Mouse (Mus musculus) left cerebral cortex, adult 8-10 months (tissue): ENCODE data around the gene Gtf2a2. TPM values are rescaled to one million over a fixed set of nuclear protein-coding genes. Genes with fewer than 3 reads are reported as not detected.

Source experiments
- DNase-seq, 2 experiments: peaks; one replicate each; pipeline ENCODE4 v3.0.0; 2022; ENCODE audit warnings: low spot score in 2 of 2
- total RNA-seq, 4 experiments: library from RNA; stranded (reverse); gene quantifications; 2 replicates each; pipeline ENCODE4 v1.2.4; 2022

The Gtf2a2 gene
- total RNA-seq, 4 experiments from 2014 or later = 46.0 to 59.2 (median 52.4) TPM

DNA sequence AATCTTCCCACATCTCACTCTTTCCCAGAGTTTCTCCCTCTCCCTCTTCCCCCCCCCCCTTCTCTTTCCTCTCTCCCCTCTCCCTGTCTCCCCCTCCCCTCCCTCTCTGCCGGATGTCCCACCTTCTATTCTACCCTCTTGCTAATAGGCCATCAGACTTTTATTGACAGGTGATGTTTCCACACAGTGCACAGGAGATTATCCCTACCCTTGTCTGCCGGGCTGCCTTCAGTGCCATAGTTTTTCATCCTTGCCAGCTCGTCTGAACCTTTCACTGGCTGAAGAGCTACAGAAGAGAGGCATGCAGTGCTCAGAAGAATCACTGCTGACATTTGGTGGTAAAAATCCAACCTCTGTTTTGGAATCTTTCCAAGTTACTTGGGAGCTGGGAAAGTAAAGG, 41.1 kb downstream of the Gtf2a2 start:
- DNase-seq = no peak

DNA sequence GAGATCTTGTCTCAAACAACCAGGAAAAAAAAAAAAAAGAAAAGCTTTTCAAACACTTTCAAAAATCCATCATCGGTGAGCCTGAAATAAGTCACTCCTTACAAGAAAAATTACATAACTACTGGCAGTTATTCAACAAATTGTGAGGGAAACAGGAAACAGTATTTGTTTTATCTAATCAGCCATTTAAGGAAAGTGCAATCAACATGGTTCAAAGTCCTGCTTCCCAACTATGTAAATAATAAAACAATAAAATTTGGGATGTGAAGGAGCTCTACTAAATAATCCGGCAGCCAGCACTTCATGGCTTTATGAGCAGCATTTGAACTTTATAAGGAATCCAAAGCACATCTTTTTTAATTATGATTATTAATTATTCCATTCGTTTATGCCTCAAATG, 49.7 kb downstream of the Gtf2a2 start:
- DNase-seq = no peak

DNA sequence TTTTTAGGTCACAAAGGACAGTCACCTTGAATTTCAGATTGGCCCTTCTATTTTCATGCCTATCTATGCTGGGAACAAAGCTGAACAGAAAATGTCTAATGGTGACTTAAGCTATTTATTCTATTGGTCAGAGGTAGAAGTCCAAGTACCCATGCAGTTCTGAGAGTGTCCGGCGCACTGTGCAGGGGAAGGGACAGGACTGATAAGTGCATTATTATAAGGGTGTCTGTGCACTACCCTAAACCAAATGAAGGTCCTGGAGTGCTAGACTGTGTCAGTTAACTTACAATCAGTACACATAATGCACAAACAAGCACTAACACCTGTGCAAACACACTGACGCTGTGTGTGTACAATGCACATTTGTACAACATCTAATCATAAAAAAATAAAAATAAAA, 55.1 kb downstream of the Gtf2a2 start:
- no peak for DNase-seq

DNA sequence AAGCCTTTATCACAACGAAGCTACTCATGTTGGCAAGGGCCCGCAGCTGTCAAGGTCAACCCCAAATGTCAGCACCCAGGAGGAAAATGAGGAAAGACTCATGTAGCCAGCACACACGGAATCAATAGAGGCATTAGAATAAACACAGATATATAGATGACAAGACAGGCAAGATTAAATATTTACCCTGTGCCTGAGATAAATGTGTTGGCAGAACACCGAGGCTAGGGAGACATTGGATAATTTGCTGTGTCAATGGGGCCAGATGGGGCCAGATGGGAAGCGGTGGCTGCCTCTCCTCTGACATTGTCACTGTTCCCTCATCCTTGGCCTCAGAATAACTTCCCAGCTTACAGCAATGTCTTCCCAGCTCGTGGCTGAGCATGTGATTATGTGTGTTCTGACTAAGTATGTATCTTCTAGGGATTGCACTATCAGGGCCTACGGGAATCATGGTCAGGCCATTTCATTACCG, 57.6 kb downstream of the Gtf2a2 start:
- DNase-seq = no peak

DNA sequence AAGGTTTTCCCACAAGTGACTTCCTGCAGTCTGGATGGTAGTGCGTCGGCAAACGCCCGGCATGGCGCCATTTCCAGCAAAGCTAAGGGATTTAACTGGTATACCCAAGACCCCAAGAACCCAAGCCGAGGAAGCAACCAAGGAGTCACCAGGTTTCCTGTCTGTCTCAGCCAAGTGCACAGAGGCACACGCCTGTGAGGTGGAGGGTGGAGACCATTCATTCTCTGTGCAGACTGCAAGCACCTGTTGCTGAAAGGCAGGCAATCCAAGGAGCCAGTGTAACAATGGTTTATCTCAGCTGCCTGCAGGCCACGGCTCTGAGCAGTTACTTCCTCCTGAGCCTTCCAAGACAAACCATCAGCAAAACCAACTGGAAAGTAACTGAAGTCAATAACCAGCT, 60.0 kb downstream of the Gtf2a2 start:
- no peak for DNase-seq

Other genes with a start within 250 kb of the Gtf2a2 start
- gene Bnip2, start 23.1 kb upstream of the Gtf2a2 start, total RNA-seq = 10 to 100 TPM; 32.1 to 47.1 (median 40.2) TPM
- gene Gcnt3, start 25.5 kb downstream of the Gtf2a2 start, total RNA-seq = not detected
- gene Fam81a, start 130.0 kb downstream of the Gtf2a2 start, total RNA-seq = 100 to 1,000 TPM; 144 to 155 (median 151) TPM
- gene Myo1e, start 194.8 kb downstream of the Gtf2a2 start, total RNA-seq = 10 to 100 TPM; 12.6 to 23.5 (median 15.5) TPM